Mouse (Mus musculus): ENCODE results near the gene Tsen15.
A peak's percentile ranks its signal among the peaks of the same experiment; 100 is the strongest.

Gene Tsen15

GRCm38 (mm10) chr1:152384589-152384988, 1.9 kb downstream of the Tsen15 start:
- no peak for DNase-seq

GRCm38 (mm10) chr1:152378311-152378710, 8.2 kb downstream of the Tsen15 start:
- no peak for DNase-seq

- DNase-seq: peak; percentile 73 to 82
These were observed 17.3 kb downstream of the Tsen15 start for GRCm38 (mm10) chr1:152369139-152369538.

- peak; percentile 56 to 57 for DNase-seq
These were observed 18.0 kb downstream of the Tsen15 start for GRCm38 (mm10) chr1:152368311-152369088.

GRCm38 (mm10) chr1:152356721-152357120, 29.8 kb downstream of the Tsen15 start:
- DNase-seq: no peak

GRCm38 (mm10) chr1:152347946-152348345, 38.5 kb downstream of the Tsen15 start:
- DNase-seq: peak; percentile 81 to 86

GRCm38 (mm10) chr1:152324024-152324423, 62.5 kb downstream of the Tsen15 start:
- no peak for DNase-seq
